In genomic region chr9:71591106-71591505, GRCm38 (mm10) we compare ENCODE assay signal across 11 mouse cellular contexts. TPM values are rescaled to one million over a fixed set of nuclear protein-coding genes. Genes with fewer than 3 reads are reported as not detected.
A peak's percentile ranks its signal among the peaks of the same experiment; 100 is the strongest.
DNase-seq lines count a peak whose midpoint lies in the region; ATAC-seq and TF ChIP-seq lines count a peak whose summit lies in the region.
"Had no signal": no experiment of that assay in that cellular context is flagged by ENCODE, and none has a peak within 500 bp of the region (broad histone marks: within the 10 kb centered on the region; RNA-seq: fewer than 3 reads in every experiment).

No protein-coding gene starts in this region.

- H3K4me1 ChIP-seq in hindbrain, embryonic 14.5 days (replicated peaks; ENCODE audit: control insufficient read depth, insufficient read depth, low read length): no peaks in the 10 kb centered on the region
- peaks cover 20% of the 10 kb centered on the region for H3K4me1 ChIP-seq in hindbrain, embryonic 10.5 days (replicated peaks)
- H3K4me1 ChIP-seq in bone marrow, adult 2 months (ENCODE audit: control insufficient read depth, insufficient read depth, low read length): no peaks in the 10 kb centered on the region; the same call in 1 of the 2 replicates
- H3K4me1 ChIP-seq in embryonic facial prominence, embryonic 15.5 days: peaks cover 15% of the 10 kb centered on the region; the same call in 1 of the 2 replicates
- no peaks in the 10 kb centered on the region for H3K4me1 ChIP-seq in liver, embryonic 11.5 days (replicated peaks; ENCODE audit: control insufficient read depth, insufficient read depth, low read length)
- no peaks in the 10 kb centered on the region for H3K4me1 ChIP-seq in forebrain, embryonic 14.5 days (ENCODE audit: control insufficient read depth, insufficient read depth, low read length)

- H3K27ac ChIP-seq in hindbrain, embryonic 14.5 days: no peak overlapping the region
- no peak overlapping the region for H3K27ac ChIP-seq in hindbrain, embryonic 10.5 days
- H3K27ac ChIP-seq in bone marrow, adult 2 months (ENCODE audit: control insufficient read depth, insufficient read depth, low read depth, low read length, poor library complexity): no peak overlapping the region
- H3K27ac ChIP-seq in embryonic facial prominence, embryonic 15.5 days (replicated peaks): no peak overlapping the region
- H3K27ac ChIP-seq in liver, embryonic 11.5 days (ENCODE audit: low read depth, low read length): no peak overlapping the region
- H3K27ac ChIP-seq in forebrain, embryonic 14.5 days (ENCODE audit: low read depth, low read length): no peak overlapping the region

- TF ChIP-seq POLR2A in bone marrow, adult 2 months (IDR thresholded peaks at IDR 0.05; ENCODE audit: borderline replicate concordance, control insufficient read depth, low read depth, low read length): no peak

- no peaks in the 10 kb centered on the region for H3K9me3 ChIP-seq in hindbrain, embryonic 14.5 days (ENCODE audit: control insufficient read depth, low read length)
- peaks cover under 1% of the 10 kb centered on the region; the same call in 1 of the 2 replicates for H3K9me3 ChIP-seq in hindbrain, embryonic 10.5 days
- H3K9me3 ChIP-seq in embryonic facial prominence, embryonic 15.5 days (replicated peaks): no peaks in the 10 kb centered on the region
- H3K9me3 ChIP-seq in liver, embryonic 11.5 days (ENCODE audit: control insufficient read depth, low read length): no peaks in the 10 kb centered on the region
- H3K9me3 ChIP-seq in forebrain, embryonic 14.5 days (replicated peaks; ENCODE audit: control insufficient read depth, low read length): no peaks in the 10 kb centered on the region

- H3K4me2 ChIP-seq in hindbrain, embryonic 14.5 days (replicated peaks): 0 out of 2 replicates have a peak overlapping the region, but pooled peaks have one; percentile 83
- H3K4me2 ChIP-seq in embryonic facial prominence, embryonic 15.5 days (replicated peaks): peak overlapping the region; percentile 77; the same call in 1 of the 2 replicates
- peak overlapping the region; percentile 79 for H3K4me2 ChIP-seq in liver, embryonic 11.5 days
- H3K4me2 ChIP-seq in forebrain, embryonic 14.5 days (ENCODE audit: low read length): no peak overlapping the region

- no peak for ATAC-seq in hindbrain, embryonic 14.5 days (ENCODE audit: low FRiP score)
- ATAC-seq in embryonic facial prominence, embryonic 15.5 days (ENCODE audit: insufficient number of reproducible peaks, low FRiP score, low TSS enrichment, low read depth): no peak
- no peak for ATAC-seq in liver, embryonic 11.5 days (replicated peaks; ENCODE audit: low FRiP score)
- ATAC-seq in forebrain, embryonic 14.5 days: no peak

- H3K36me3 ChIP-seq in hindbrain, embryonic 14.5 days (replicated peaks; ENCODE audit: control insufficient read depth, insufficient read depth): no peaks in the 10 kb centered on the region
- H3K36me3 ChIP-seq in hindbrain, embryonic 10.5 days: no peaks in the 10 kb centered on the region
- no peaks in the 10 kb centered on the region for H3K36me3 ChIP-seq in embryonic facial prominence, embryonic 15.5 days
- H3K36me3 ChIP-seq in liver, embryonic 11.5 days (ENCODE audit: control insufficient read depth, insufficient read depth, low read length): no peaks in the 10 kb centered on the region
- H3K36me3 ChIP-seq in forebrain, embryonic 14.5 days (ENCODE audit: control insufficient read depth, insufficient read depth, low read length): no peaks in the 10 kb centered on the region

- H3K4me3 ChIP-seq in hindbrain, embryonic 14.5 days (replicated peaks; ENCODE audit: low read length): no peak overlapping the region
- no peak overlapping the region; the same call in 1 of the 2 replicates for H3K4me3 ChIP-seq in hindbrain, embryonic 10.5 days
- peak overlapping the region; percentile 19 for H3K4me3 ChIP-seq in bone marrow, adult 2 months (replicated peaks; ENCODE audit: control insufficient read depth, low read depth, low read length)
- H3K4me3 ChIP-seq in embryonic facial prominence, embryonic 15.5 days (replicated peaks): peak overlapping the region; percentile 56
- H3K4me3 ChIP-seq in liver, embryonic 11.5 days (ENCODE audit: low read depth, low read length): no peak overlapping the region
- no peak overlapping the region for H3K4me3 ChIP-seq in forebrain, embryonic 14.5 days (ENCODE audit: low read depth, low read length)

- H3K27me3 ChIP-seq in hindbrain, embryonic 14.5 days (ENCODE audit: control insufficient read depth, insufficient read depth, low read length): peaks cover 9% of the 10 kb centered on the region
- peaks cover 21% of the 10 kb centered on the region for H3K27me3 ChIP-seq in hindbrain, embryonic 10.5 days (ENCODE audit: insufficient read depth, poor library complexity, severe bottlenecking)
- H3K27me3 ChIP-seq in embryonic facial prominence, embryonic 15.5 days: no peaks in the 10 kb centered on the region
- H3K27me3 ChIP-seq in liver, embryonic 11.5 days (replicated peaks; ENCODE audit: control insufficient read depth, insufficient read depth, low read length): peaks cover 7% of the 10 kb centered on the region
- H3K27me3 ChIP-seq in forebrain, embryonic 14.5 days (replicated peaks; ENCODE audit: control insufficient read depth, insufficient read depth, low read length): no peaks in the 10 kb centered on the region

- WGBS in hindbrain, embryonic 14.5 days: 81% methylated on average over 5 of the region's 5 CpGs
- WGBS in hindbrain, embryonic 10.5 days: 76% methylated on average over 5 of the region's 5 CpGs
- 73% methylated on average over 5 of the region's 5 CpGs for WGBS in bone marrow, adult 2 months
- WGBS in embryonic facial prominence, embryonic 15.5 days: 59% methylated on average over 5 of the region's 5 CpGs
- WGBS in liver, embryonic 11.5 days: 61% methylated on average over 5 of the region's 5 CpGs
- 77% methylated on average over 5 of the region's 5 CpGs for WGBS in forebrain, embryonic 14.5 days

- TF ChIP-seq CTCF in bone marrow, adult 2 months (IDR thresholded peaks at IDR 0.05; ENCODE audit: control insufficient read depth, insufficient read depth, low read length): no peak

- H3K9ac ChIP-seq in hindbrain, embryonic 14.5 days: no peak overlapping the region
- no peak overlapping the region for H3K9ac ChIP-seq in embryonic facial prominence, embryonic 15.5 days
- H3K9ac ChIP-seq in liver, embryonic 11.5 days (ENCODE audit: low read depth, low read length): no peak overlapping the region
- no peak overlapping the region for H3K9ac ChIP-seq in forebrain, embryonic 14.5 days (ENCODE audit: low read length)

- DNase-seq in hindbrain, embryonic 14.5 days (ENCODE audit: low spot score): no peak
- no peak for DNase-seq in hindbrain, embryonic 10.5 days (ENCODE audit: low spot score)
- DNase-seq in liver, embryonic 11.5 days (ENCODE audit: low spot score): no peak
- no peak for DNase-seq in forebrain, embryonic 14.5 days (ENCODE audit: low spot score)
- no peak for DNase-seq in embryo, embryonic 11 days
- no peak for DNase-seq in ovary, postnatal 36 days (ENCODE audit: low spot score)
- DNase-seq: layer of hippocampus, postnatal 36 days; right cerebral cortex, adult 18-20 months; thymus, adult 18-20 months had no signal

RNA-seq across cellular contexts. Expression of gene Myzap, which starts 1.1 kb away (rescaled TPM):
- 3.2 and 4.0 TPM in 2 replicates for polyA plus RNA-seq in hindbrain, embryonic 14.5 days (2014; fragmentation: Nextera tagmentation; extraction: Ambion mirVana)
- polyA plus RNA-seq in hindbrain, embryonic 10.5 days (2016; fragmentation: Nextera tagmentation; extraction: Ambion mirVana): 4.4 and 4.9 TPM in 2 replicates
- polyA plus RNA-seq in bone marrow, adult 2 months (2011; ENCODE audit: insufficient read depth, insufficient read length, low replicate concordance, missing spikeins): 2.8 and 8.7 TPM in 2 replicates
- polyA plus RNA-seq in embryonic facial prominence, embryonic 15.5 days (2015; fragmentation: Nextera tagmentation; extraction: Ambion mirVana): 15.5 and 17.9 TPM in 2 replicates
- polyA plus RNA-seq in liver, embryonic 11.5 days (2014; fragmentation: Nextera tagmentation; extraction: Ambion mirVana): 9.1 and 9.8 TPM in 2 replicates
- polyA plus RNA-seq in forebrain, embryonic 14.5 days (2014; fragmentation: Nextera tagmentation; extraction: Ambion mirVana): 2.6 and 3.4 TPM in 2 replicates

Comparison
In these comparisons a context has a peak if more than half of its experiments do, and no peak if none do; other contexts are left out.
1. H3K4me3 ChIP-seq: peak in bone marrow, adult 2 months (single experiment) and embryonic facial prominence, embryonic 15.5 days (single experiment); none in hindbrain, embryonic 14.5 days (single experiment), hindbrain, embryonic 10.5 days (single experiment), liver, embryonic 11.5 days (single experiment) and forebrain, embryonic 14.5 days (single experiment).